Mouse (Mus musculus) heart, adult 11 months (tissue): ENCODE measurements around the gene Dalrd3.

Experiments used
- DNase-seq: peaks from one replicate; pipeline ENCODE4 v3.0.0; 2022

Gene Dalrd3

DNA sequence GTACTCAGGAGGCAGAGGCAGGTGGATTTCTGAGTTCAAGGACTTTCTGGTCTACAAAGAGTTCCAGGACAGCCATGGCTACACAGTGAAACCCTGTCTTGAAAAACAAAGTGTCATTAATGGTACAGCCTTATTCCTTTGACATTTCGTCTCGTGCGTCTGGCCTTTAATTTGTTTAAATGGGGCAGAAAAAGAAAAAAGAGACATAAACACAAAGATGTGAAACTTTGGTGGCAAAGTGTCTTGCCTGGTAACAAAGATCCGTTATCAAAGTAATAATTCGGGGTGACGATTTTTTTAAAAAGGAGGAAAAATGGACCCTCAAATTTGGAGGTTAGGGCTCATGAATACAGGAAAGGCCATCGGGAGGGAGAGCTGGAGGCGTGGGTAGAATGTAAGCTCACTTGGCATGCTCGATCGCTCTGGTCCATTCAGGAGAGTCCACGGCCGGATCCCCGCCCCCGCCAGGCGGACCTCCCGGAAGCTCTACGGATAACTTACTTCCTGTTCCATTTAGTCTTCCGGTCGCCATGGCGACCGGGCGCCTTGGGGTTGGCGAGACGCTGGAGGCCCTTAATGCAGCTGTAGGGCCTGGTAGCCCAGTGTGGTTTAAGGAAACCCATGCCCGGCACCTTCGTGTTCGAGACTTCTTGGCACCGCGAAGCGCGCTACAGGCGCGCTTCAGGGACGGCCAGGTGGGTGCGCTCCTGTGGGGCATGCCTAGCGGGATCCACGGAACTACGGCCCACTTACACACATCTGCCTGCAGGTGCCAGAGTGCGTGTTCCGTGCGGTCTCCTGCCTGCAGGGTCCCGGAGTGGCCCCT is at the start of gene Dalrd3:
Gene Dalrd3 (plus strand): TSS at position 506 of the 826 bp plus-strand sequence.
- DNase-seq, result peak; percentile 99

DNA sequence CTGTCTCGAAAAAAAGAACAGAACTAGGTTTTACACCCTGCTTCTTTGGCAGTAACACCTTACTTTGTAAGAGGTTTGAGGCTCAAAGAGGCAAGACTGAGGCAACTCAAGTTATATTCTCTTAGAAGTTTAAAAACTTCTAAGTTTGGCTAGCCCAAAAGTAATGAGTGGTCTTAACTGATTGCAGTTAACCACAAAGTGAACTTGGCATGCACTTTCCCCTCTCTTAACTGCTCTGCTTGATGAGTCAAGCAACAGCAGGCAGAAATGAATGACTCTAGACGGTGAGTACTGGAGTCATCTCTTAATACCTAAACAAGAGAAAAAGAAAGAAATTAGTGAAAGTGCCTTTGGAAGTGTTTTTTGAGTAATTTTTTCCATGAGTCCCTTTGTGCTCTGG is 48.1 kb upstream of the Dalrd3 start:
- no peak for DNase-seq

DNA sequence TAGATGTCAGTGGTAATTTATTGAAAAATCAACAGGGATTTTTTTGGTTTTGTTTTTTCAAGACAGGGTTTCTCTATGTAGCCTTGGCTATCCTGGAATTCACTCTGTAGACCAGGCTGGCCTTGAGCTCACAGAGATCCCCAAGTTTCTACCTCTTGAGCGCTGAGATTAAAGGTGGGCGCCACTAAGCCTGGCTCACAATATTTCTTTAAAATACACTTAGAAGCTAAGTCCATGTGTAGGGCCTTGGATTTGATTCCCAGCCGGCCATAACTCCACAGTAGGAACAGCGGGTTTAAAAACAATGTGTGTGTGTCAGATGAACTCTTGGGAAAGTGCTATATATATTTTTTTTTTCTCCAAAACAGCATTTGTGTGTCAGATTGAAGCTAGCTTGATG is 46.3 kb upstream of the Dalrd3 start:
- DNase-seq, result peak; percentile 77

DNA sequence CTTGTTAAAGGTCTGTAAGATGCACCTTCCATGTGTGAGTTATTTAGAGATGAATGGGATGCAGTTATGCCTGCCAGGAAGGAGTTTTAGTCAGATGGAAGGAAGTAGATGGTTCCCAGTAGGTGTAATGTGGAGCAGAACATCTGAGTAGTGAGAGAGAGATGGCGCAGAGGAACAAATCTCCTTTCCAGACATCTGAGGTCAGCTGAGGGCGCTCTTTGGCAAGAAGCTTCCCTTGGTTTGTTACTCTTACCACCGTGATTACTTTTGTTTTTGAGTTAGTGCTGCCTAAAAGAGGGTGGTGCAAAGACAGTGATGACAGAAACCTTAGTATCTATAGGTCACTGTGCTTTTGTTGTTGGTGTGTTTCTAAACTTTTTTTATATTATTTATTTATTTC is 44.3 kb upstream of the Dalrd3 start:
- peak; percentile 82 for DNase-seq

DNA sequence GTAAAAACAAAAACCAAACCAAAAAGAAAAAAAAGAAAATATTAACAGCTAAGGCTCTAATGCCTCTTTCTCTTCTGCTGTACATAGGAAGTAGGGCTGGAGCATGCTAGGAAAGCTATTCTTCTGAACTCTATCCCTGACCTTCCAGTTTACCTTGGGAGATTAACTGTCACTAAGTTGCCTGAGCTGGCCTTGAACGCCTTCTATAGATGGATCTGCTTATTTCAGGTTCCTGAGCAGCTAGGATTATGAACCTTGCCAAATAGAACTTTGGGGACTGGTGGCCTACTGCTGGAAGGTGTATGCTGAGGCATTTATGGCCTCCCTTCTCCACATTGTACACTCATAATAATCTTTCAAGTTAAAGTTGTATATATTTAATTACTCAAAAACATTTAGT is 38.7 kb upstream of the Dalrd3 start:
- peak; percentile 7 for DNase-seq

DNA sequence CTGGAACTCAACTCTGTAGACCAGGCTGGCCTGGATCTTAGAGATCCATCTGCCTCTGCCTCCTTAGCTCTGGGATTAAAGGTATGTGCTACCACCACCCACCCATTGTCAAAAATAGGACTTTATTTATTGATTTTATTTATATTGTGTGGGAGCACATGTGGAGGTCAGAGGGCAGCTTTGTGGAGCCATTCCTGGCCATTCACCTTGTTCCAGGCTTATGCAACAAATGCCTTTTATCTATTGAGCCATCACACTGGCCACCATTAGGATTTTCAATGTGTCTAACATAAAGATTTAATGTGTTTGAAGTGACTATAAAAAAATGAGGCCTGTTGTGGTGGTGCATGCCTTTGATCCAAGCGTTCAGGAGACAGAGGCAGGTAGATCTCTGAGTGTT is 38.2 kb upstream of the Dalrd3 start:
- peak; percentile 54 for DNase-seq

DNA sequence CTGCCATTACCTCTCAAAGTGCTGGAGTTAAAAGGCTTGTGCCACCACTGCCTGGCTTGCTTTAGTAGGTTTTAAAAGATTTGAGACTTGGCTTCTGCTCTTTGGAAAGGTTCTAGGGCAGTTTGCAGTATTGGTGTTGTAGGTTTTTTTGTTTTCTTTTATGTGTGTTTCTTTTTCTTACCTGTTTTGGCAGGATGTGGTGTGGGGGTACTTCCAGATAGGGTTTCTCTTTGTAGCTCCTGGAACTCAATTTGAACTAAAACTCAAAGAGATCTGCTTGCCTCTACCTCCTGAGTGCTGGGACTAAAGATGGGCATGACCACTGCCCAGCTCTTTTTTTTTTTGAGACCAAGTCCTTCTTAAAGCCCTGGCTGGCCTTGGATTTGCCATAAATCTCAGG is 28.8 kb upstream of the Dalrd3 start:
- peak; percentile 0 for DNase-seq

DNA sequence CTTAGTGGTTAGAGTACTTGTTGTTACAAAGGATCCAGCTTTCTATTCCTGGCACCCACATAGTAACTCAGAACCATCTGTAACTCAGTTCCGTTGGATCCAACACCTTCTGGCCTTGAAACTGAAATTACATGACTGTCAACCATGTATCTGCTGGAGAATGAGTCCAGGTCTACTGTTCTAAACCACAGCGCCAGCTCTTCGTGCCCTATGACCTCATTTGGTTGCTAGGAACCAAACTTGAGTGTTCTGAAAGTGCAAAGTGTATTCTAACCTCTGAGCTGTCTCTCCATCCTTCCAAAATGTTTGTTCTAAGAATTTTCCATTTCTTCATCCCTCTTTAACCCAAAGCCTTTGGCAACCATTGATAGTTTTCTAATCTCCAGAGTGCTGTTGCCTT is 23.7 kb upstream of the Dalrd3 start:
- DNase-seq, result peak; percentile 59

DNA sequence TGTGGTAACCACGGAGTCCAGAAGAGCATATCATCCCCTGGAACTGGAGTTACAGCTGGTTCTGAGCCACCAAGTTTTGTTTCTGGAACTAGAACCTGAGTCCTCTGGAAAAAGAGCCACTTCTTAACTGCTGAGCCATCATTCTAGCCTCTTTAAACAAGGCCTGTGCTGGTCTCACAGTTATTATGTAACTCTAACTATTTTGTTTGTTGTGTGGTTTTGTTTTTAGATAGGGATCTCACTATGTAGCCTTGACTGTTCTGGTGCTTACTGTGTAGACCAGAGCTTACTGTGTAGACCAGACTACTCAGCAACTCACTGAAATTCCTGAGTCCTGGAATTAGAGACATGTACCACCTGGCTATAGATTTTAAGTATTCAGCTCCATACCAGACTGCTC is 22.8 kb upstream of the Dalrd3 start:
- no peak for DNase-seq

DNA sequence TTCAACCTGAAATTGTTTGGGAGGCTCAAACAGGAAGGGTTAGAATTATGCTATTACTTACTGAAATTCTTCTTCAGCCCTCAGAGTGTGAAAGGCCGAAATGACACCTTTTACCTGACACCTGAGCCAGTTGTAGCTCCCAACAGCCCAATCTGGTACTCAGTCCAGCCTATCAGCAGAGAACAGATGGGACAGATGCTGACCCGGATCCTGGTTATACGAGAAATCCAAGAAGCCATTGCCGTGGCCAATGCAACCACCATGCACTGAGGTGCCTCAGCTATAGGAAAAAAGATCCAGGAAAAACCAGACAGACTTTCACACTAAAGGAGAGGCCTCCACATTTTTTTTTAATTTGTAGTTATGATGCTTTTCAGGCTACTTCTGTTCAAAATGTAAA is 10.5 kb upstream of the Dalrd3 start:
- DNase-seq, result peak; percentile 92

DNA sequence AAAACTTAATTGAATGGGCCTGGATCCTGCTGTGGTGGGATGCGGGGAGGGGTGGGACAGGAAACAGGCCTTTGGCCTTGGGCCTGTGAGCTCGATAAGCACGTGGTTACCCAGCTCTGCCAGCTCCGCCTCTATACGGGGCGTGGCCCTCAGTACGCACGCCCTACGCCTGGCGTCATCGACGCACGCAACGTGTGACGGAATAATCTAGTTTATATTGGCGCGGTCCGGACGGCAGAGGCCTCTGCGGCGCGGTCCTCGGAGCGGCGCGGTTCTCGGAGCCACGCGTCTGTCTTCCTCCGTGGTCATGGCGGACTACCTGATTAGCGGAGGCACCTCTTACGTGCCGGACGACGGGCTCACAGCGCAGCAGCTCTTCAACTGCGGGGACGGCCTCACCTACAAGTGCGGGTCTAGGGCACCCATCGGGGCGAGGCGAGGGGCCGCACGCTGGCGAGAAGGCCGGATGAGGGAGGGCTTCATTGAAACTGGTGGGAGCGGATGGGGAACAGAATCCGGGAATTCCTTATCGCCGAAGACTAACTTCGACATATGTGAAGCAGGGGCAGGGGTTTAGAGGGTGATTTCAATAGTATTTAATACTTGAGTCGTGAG is 9.4 kb upstream of the Dalrd3 start, which contains the start of gene Impdh2:
Gene Impdh2 (plus strand): TSS at position 60 of the 615 bp plus-strand sequence.
- DNase-seq, result peak; percentile 100

DNA sequence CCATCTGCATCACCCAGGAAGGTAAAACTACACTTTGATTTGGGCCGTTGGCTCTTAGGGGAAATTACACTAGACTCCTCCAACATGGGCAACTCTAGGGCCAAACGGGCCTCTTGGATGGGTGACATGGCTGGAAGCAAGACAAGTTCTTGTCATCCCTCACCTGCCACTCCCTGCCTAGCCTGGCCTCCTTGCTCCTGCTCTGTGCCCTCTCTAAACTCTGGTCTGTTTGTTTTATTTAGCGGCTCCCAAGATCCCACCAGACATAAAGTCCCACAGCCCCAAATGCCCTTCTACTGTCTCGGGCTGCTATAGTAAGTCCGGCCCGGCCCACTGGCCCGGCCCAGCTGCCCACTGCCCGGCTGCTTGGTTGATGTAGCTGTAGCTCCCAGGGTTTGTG is 6.0 kb upstream of the Dalrd3 start:
- DNase-seq, result peak; percentile 90

DNA sequence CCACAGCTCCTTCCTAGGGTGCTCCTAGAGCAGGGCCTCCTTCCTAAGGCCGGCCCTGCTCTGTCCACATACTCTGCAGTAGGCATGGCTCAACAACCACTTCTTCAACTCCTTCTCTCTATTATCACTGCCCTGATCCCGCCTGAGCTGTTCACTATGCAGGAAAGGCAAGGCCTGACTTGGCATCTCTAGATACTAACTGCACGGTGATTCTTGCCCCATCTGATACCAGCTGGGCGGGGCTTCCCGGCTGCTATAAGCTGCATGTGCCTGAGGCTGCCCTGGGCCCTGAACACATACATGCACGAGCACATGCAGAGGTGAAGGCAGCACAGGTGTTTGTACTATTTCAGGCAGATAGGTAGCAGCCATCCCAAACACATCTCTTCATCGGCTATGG is 5.6 kb upstream of the Dalrd3 start:
- peak; percentile 90 for DNase-seq

DNA sequence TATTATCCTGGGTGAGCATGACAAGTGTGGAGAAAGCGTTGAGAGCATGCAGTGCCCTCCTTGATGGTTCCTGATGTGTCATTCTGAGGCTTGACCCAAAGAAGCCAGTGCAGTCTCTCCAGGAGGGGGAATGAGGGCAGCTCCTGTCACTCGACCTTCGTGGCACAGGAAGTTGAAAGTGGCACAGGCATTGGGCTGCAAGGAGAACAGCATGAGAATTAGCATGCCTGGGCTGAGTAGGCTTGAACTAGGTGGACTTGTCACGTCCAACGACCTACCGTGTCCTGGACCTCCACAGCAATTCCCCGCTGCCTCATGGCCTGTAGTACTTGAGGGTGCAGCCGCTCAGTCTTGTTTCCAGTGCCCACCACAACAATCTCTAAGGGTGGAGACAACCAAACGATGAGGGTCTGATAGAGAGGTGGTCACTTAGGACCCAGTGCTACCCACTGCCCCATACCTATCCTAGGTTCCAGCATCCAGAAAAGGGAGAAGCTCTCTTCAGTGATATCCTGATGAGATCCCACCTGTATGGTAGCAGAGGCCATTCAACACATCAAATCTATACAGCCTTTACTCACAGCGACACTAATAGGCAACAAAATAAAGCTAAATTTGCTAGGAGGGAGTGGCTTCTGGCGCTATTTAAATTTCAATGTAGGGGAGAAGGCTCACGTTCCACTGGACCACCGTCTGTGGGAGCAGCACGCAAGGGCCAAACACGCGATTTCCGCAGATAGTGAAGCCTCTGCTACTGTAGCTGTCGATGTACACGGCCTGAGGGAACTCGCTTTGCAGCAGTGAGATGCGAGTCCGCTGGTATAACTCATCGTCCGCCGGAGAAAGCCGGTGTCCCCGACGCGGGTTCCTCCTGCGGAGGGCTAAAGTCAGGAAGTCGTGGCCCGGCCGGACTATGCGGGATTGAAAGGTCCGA is 3.5 kb upstream of the Dalrd3 start:
- peak; percentile 94 for DNase-seq

DNA sequence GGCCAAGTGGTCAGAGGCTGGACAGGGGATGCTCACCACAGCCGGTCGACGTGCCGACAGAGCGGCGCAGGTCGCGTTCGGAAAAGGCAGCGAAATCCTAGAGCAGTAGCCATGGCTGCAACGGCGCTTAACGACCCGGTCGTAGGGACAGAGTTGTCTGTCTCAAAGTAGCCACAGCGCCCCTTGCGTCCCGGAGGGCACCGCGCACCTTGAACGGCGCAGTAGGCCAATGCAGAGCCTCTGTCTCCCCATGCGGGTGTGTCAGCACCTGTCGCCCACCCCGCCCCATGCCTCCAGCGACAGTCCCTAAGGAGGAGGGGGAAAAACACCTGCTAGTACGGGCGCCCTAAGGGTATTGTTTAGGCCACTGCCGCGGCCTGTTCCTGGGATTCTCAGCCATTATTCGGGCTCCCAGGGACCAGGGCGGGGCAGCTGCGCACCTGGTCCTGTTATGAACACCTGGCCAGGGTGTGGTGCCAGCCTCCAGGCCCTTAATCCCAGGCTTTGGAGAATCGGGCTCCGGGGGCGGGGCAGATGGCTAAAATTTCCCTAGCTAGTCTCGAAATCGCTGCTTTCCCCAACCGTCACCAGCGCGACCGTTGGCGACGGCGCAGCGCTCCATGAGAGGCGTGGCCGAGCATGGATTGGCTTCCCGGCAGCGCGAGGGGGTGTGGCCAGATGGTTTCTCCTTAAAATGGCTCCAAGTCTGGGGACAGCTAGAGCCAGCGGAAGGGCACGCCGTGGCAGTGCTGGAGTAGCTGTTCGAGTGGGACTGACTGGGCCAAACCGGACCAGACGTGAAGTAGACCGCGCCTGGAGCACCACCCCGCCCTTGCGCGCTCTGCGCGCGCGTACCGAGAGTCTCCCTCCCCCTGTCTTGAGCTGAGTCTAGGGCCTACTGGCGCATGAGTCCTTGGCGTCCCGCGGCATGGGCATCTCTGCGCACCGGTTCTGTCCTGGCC is 2.6 kb upstream of the Dalrd3 start, which contains the start of gene Ndufaf3:
Gene Ndufaf3 (minus strand): TSS at position 620 of the 962 bp plus-strand sequence.
- DNase-seq, result peak; percentile 100

DNA sequence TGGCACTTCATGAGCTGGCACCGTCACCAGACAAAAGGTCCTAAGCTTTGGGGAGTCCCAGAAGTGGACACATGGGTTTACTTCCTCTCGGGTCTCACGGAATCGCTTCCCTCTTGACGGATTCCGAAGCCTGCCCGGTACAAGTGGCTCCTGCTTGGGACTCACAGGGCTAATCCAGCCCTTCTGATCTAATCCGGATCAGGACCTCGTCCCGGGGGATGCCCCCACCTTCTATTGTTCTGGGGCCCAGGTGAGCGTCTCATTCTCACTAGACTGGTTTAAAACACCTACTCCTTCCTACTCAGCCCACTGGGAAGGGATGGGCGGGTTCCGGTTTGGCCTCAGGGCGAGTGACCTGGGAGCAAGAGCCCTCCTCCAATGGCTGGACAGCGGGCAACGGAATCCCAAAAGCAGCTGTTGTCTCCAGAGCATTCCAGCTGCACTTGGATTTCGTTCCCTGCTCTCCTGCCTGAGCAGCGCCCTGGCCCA is 1.7 kb upstream of the Dalrd3 start:
- DNase-seq, result peak; percentile 98

DNA sequence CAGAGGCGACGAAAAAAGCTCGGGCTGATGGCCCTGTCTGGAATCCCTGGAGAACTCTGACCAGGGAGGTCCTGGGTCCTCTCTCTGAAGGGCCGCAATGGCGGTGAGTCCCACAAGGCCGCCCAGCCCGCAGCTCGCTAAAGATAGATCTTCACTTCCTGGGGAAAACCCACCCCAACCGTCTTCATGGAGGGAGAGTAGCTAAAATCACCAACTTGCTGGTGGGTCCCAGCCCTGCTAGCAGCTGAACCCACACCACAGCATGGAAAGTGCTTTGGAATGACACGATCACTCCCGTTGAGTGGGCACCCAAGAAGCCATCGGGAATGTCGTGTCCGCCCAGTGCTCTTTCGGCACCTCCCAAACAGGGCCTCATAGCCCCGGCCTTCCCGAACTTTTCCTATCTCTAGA is 1.2 kb upstream of the Dalrd3 start:
- peak; percentile 94 for DNase-seq

DNA sequence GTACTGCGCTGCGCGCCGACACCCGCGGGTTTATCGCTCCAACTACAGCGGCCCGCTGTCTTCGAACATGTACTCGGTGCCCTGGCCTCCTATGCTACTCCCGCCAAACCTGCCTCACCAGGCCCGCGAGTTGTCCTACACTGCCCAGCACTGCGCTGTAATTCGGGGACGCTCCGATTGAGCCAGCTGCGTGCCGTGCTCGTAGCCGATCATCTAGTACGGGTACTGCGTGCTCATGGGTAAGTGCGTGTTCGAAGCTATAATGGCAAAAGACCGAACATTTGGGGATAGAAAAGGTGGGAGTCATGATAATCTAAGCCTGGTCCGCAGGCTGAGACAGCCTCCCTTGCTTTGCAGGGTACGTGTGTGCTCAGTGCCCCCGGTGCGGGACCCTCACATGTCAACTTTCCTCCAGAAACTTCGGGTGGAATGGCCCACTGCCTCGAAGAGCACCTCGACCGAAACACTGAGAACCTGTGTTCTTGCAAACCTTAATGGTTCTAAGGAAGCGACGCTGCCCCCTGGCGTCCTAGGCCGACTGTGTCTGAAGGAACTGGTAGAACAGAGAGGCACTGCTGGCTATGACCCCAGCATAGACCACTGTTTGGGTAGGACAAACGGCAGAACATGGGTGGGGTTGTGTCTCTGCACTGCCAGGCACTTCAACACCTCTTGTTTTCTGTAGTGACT is 666 bp downstream of the Dalrd3 start:
- peak; percentile 97 for DNase-seq

DNA sequence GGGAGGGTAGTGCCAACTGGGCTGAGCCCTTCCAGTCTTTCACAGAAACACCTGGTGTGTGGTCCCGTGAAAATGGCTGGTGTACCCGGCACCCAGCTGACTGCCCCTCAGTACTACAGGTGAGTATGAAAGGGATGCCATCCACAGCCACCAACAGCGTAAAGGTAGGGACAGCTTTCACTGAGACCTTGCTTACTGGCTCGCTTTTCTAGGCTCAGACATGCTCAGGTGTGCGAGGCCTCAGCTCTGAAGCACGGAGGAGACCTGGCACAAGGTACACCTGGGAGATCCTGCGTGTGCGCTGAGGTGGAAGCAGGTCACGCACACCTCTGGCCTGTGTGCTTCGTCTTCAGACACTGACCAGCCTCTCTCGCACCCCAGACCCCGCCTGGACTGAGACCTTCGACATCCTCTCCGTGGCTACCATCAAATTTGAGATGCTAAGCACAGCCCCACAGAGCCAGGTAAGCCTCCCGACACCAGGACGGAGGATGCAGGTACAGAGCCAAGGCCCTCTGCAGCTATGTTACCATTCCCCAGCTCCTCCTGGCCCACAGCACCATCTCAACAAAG is 1.8 kb downstream of the Dalrd3 start:
- peak; percentile 90 for DNase-seq

DNA sequence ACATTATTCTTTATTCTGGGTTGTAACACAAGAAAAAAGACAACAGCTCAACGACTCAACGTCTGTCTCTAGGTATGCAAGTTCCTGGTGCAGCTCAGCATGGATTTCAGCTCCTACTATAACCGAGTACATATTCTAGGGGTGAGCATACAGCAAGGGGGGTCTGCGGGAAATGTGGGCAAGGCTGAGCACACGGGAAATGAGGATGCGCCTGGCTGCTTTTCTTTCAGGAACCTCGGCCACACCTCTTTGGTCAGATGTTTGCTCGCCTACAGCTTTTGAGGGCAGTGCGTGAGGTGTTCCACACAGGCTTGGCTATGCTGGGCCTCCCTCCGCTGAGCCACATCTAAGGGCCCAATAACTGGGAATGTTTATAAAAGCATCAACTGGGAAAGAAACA is 2.6 kb downstream of the Dalrd3 start:
- peak; percentile 83 for DNase-seq
